Mouse (Mus musculus) erythroblast, embryonic 14.5 days (primary cell): ENCODE measurements around the gene Bcl2. TPM values are rescaled to one million over a fixed set of nuclear protein-coding genes. Genes with fewer than 3 reads are reported as not detected.
A peak's percentile ranks its signal among the peaks of the same experiment; 100 is the strongest.

ENCODE experiments used
- H3K27me3 ChIP-seq: 2 replicates; pipeline ENCODE4 v1.6.1; 2012; ENCODE audit warnings: inconsistent platforms; ENCODE audit not compliant: control insufficient read depth
- H3K36me3 ChIP-seq: 2 replicates; pipeline ENCODE4 v1.6.1; 2012; ENCODE audit warnings: mild to moderate bottlenecking, inconsistent platforms; ENCODE audit not compliant: control insufficient read depth
- H3K4me1 ChIP-seq: 2 replicates; pipeline ENCODE4 v1.6.1; 2012; ENCODE audit warnings: inconsistent platforms; ENCODE audit not compliant: control insufficient read depth
- H3K4me3 ChIP-seq: replicated peaks from 2 replicates; pipeline ENCODE3; 2012; ENCODE audit warnings: moderate library complexity, mild to moderate bottlenecking, inconsistent platforms
- H3K9me3 ChIP-seq: 2 replicates; pipeline ENCODE4 v1.6.1; 2012; ENCODE audit warnings: low read length, inconsistent platforms, mixed read lengths; ENCODE audit not compliant: control insufficient read depth
- GATA1 ChIP-seq: IDR thresholded peaks from 2 replicates; pipeline ENCODE4 v1.6.1; 2012; ENCODE audit warnings: low read length, inconsistent platforms, mixed read lengths
- TAL1 ChIP-seq: IDR thresholded peaks from 3 replicates; pipeline ENCODE4 v1.6.1; 2012; ENCODE audit warnings: low read length, inconsistent platforms, mixed read lengths
- polyA plus RNA-seq: library from polyadenylated mRNA; stranded (reverse); fragments of >175 nt; gene quantifications from 2 replicates; pipeline ENCODE4 v1.2.3, GENCODE M21; 2012

The Bcl2 gene
- polyA plus RNA-seq, 1 experiment, result not detected

DNA sequence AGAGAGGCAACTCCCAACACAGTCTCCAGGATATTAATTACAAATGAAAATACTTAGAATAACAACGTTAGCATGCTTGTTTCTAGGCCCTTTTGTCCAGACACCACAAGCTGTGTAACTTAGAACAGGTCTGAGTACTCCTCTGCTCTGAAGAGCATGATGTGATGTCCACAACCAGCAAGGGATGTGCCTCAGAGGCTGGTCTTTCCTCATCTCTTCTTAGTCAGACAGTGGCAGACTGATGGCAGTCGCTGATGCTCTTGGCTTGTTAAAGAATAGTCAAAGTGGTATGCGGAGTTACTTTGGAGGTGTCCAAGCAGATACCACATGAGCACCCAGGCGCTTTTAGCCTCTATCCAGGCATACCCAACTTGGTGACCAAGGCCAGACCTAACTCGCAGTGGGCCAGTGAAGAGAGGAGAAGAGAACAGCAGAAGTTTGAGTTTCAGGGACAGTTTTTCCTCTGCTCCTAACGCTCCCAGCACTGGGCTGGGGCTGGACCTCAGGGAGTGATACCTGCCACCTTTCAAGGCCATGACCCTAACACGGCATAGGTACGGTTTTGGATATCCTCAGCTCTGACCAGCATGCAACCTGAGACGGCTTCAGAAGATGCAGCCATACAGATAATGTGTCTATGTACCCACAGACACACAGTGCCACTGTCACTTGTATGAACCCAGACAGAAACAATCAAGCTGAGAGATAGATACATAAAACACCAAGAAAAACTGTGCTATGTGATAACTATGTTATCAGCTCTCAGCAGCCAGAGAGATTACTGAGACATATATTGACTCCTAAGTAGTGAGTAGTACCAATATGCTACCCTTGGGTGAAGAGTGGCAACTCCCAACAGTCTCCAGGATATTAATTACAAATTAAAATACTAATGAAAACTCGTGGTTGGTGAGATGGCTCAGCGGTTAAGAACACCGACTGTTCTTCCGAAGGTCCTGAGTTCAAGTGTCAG lies 1.3 kb upstream of the Bcl2 start:
- Histone ChIP-seq H3K4me1 (peaks cover 20% of the 10 kb centered on the region), H3K36me3 (no peaks in the 10 kb centered on the region), H3K27me3 (peaks cover 44% of the 10 kb centered on the region), H3K9me3 (peaks cover 3% of the 10 kb centered on the region; the same call in 1 of the 2 replicates), H3K4me3 (no peak overlapping the region)
- TF ChIP-seq GATA1, result no peak
- no peak for TF ChIP-seq TAL1

GRCm38 (mm10) chr1:106714530-106714981 lies 482 bp upstream of the Bcl2 start:
- Histone ChIP-seq H3K36me3 (no peaks in the 10 kb centered on the region), H3K9me3 (peaks cover 3% of the 10 kb centered on the region; the same call in 1 of the 2 replicates), H3K27me3 (peaks cover 44% of the 10 kb centered on the region), H3K4me1 (peaks cover 20% of the 10 kb centered on the region), H3K4me3 (peak overlapping the region; percentile 55)
- TF ChIP-seq TAL1, result no peak
- TF ChIP-seq GATA1, result no peak

GRCm38 (mm10) chr1:106712330-106712729 lies 1.7 kb downstream of the Bcl2 start:
- peaks cover 3% of the 10 kb centered on the region; the same call in 1 of the 2 replicates for H3K9me3 ChIP-seq
- peaks cover 20% of the 10 kb centered on the region for H3K4me1 ChIP-seq
- H3K4me3 ChIP-seq, result no peak overlapping the region
- TF ChIP-seq TAL1 (no peak), GATA1 (no peak)
- peaks cover 44% of the 10 kb centered on the region for H3K27me3 ChIP-seq
- H3K36me3 ChIP-seq, result no peaks in the 10 kb centered on the region

DNA sequence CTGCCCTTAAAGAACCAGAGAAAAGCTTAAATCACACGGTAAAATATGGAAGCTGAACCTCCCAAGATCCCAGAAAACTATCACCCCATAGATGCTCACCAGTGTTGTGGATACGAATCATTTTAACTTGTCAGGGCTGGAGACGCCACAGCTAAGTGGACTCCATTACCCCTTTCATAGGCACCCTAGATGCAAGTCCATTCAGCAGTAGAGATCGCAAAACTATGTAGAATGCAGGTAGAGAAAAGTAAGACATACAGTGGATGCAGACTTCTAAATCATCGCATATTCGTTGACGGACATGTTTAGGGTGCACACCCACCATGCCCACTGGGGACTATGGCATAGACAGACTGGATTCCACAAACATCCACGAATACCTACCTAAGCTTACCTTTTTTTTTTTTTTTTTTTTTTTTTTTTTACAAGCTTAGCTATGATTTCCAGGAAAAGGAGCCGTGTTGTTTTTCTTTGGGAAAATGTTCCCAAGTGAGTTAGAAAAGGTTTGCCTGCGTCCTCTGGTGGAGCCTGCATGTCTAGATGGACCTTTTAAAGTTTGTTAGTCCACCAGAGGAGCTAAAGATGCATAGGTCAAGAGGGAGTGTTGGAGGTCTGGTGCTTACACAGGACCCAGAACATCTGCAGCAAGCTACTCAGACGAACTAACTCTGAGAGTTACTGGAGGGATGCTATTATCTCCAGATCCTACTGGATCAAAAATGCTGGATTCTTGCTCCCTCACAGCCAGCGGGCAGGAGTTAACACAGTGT lies 2.5 kb downstream of the Bcl2 start:
- no peaks in the 10 kb centered on the region for H3K36me3 ChIP-seq
- TF ChIP-seq GATA1 (no peak), TAL1 (no peak)
- peaks cover 20% of the 10 kb centered on the region for H3K4me1 ChIP-seq
- peaks cover 44% of the 10 kb centered on the region for H3K27me3 ChIP-seq
- H3K4me3 ChIP-seq, result no peak overlapping the region
- H3K9me3 ChIP-seq, result peaks cover 3% of the 10 kb centered on the region; the same call in 1 of the 2 replicates

- TF ChIP-seq TAL1, result no peak
- no peak for TF ChIP-seq GATA1
- H3K9me3 ChIP-seq, result peaks cover 3% of the 10 kb centered on the region; the same call in 1 of the 2 replicates
These were observed 3.9 kb downstream of the Bcl2 start for GRCm38 (mm10) chr1:106710202-106710601.

DNA sequence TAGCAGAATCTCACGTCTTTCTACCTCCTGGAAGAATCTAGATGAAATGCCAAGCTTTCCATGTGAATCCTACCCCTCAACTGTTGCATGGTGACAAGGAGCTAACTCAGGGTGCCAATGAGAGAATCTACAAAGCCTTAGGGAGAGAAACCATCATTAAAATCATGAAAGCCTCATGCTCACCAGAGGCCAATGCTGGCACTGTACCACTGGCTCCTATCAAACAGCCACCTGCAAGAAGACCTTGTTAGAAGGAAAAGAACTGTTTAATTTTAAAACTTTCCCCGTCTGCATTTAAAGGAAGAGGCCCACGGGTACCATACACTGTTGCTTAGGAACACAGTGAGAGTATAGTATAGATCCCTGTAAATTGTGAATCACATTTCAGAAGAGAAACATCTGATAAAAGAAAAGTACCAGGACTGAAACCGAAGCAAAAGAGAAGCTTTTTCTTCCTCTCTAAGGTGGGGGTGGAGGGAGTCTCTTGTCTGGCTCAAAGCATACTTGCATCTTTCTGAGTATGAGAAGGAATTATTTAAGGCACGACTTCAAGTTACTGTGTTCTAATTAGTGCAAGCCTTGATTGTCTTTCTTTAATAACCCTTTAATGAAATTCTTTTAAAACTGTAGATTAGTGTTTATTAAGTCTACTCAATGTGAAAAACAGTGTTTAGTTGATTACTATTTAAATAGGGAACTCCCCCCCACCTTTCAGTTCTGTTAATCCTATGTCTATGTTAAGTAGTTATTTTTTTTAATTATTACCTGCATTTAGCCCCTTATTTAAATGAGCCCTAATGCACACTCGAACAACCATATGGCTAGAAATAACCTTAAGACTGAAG lies 6.8 kb downstream of the Bcl2 start:
- H3K9me3 ChIP-seq, result no peaks in the 10 kb centered on the region; the same call in 1 of the 2 replicates
- TF ChIP-seq TAL1, result no peak
- no peak for TF ChIP-seq GATA1
- no peaks in the 10 kb centered on the region for H3K4me1 ChIP-seq
- H3K36me3 ChIP-seq, result no peaks in the 10 kb centered on the region
- peaks cover 11% of the 10 kb centered on the region for H3K27me3 ChIP-seq
- no peak overlapping the region for H3K4me3 ChIP-seq

More at GRCm38 (mm10) chr1:106710202-106710601, 3.9 kb downstream of the Bcl2 start:
- no peak overlapping the region for H3K4me3 ChIP-seq
- peaks cover 15% of the 10 kb centered on the region for H3K4me1 ChIP-seq
- H3K36me3 ChIP-seq, result no peaks in the 10 kb centered on the region
- peaks cover 41% of the 10 kb centered on the region for H3K27me3 ChIP-seq

- TF ChIP-seq TAL1, result no peak
- TF ChIP-seq GATA1, result no peak
- Histone ChIP-seq H3K4me1 (no peaks in the 10 kb centered on the region), H3K36me3 (no peaks in the 10 kb centered on the region), H3K9me3 (no peaks in the 10 kb centered on the region), H3K4me3 (no peak overlapping the region), H3K27me3 (no peaks in the 10 kb centered on the region)
These were observed 10.9 kb downstream of the Bcl2 start for GRCm38 (mm10) chr1:106703183-106703582.

GRCm38 (mm10) chr1:106702471-106703175 lies 11.5 kb downstream of the Bcl2 start:
- no peaks in the 10 kb centered on the region for H3K4me1 ChIP-seq
- no peaks in the 10 kb centered on the region for H3K9me3 ChIP-seq
- no peaks in the 10 kb centered on the region for H3K36me3 ChIP-seq
- no peaks in the 10 kb centered on the region for H3K27me3 ChIP-seq
- TF ChIP-seq TAL1, result no peak
- no peak for TF ChIP-seq GATA1
- no peak overlapping the region for H3K4me3 ChIP-seq
